Mouse (Mus musculus): ENCODE data around the gene Vps37c. TPM values are rescaled to one million over a fixed set of nuclear protein-coding genes. Genes with fewer than 3 reads are reported as not detected.

Gene Vps37c
- total RNA-seq, 2 experiments from 2014 or later = 21.6 to 24.4 TPM

GRCm38 (mm10) chr19:10691121-10691520, 2.6 kb downstream of the Vps37c start:
- intact Hi-C loops (cut with DNase I) = loop anchor here (2.0 kb wide), 1 partner anchor 18 kb away; no protein-coding TSS in a partner anchor
- H3K4me3 ChIP-seq = no peak overlapping the region
- DNase-seq (ENCODE audit: extremely low spot score in 1 of 2, low spot score in 2 of 2) = no peak
- TF ChIP-seq CTCF (IDR thresholded peaks at IDR 0.05) = no peak
- H3K27ac ChIP-seq = no peak overlapping the region; the same call in 1 of the 2 replicates

GRCm38 (mm10) chr19:10691660-10692059, 3.1 kb downstream of the Vps37c start:
- no peak for TF ChIP-seq CTCF (IDR thresholded peaks at IDR 0.05)
- no peak overlapping the region for H3K27ac ChIP-seq
- no peak for DNase-seq (ENCODE audit: extremely low spot score in 1 of 2, low spot score in 2 of 2)
- intact Hi-C loops (cut with DNase I) = loop anchor here (2.0 kb wide), 1 partner anchor 17 kb away; no protein-coding TSS in a partner anchor
- H3K4me3 ChIP-seq = no peak overlapping the region

DNA sequence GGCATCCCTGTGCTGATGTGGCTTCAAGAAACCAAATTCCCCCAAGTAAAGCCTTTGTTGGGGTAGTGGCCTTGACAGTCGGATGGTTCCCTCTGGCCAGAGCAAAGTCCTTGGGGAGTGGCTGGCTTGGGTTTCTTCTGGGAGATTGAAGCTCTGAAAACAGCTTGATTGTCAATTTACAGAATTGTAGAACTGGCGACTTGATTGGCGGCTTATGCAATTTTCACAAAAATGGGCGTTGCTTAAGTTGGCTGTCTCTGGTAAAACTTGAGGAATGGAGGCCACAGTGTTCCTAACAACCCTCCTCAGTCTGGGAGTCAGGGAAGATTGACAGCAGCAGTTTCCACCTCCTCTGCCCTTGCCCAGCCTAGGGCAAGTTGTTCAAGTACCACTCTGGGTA, 3.8 kb downstream of the Vps37c start:
- H3K27ac ChIP-seq = no peak overlapping the region
- H3K4me3 ChIP-seq = no peak overlapping the region
- intact Hi-C loops (cut with DNase I) = no loop called here
- DNase-seq (ENCODE audit: extremely low spot score in 1 of 2, low spot score in 2 of 2) = no peak
- no peak for TF ChIP-seq CTCF (IDR thresholded peaks at IDR 0.05)

- TF ChIP-seq CTCF (IDR thresholded peaks at IDR 0.05) = no peak
- no peak overlapping the region for H3K4me3 ChIP-seq
- no peak overlapping the region for H3K27ac ChIP-seq
- intact Hi-C loops (cut with DNase I) = no loop called here
- DNase-seq (ENCODE audit: extremely low spot score in 1 of 2, low spot score in 2 of 2) = no peak
Measured at GRCm38 (mm10) chr19:10693926-10694682, 5.6 kb downstream of the Vps37c start.

- intact Hi-C loops (cut with DNase I) = no loop called here
- no peak overlapping the region for H3K4me3 ChIP-seq
- no peak for DNase-seq (ENCODE audit: extremely low spot score in 1 of 2, low spot score in 2 of 2)
- TF ChIP-seq CTCF (IDR thresholded peaks at IDR 0.05) = no peak
- H3K27ac ChIP-seq = no peak overlapping the region
Measured at GRCm38 (mm10) chr19:10695801-10696200, 7.3 kb downstream of the Vps37c start.

DNA sequence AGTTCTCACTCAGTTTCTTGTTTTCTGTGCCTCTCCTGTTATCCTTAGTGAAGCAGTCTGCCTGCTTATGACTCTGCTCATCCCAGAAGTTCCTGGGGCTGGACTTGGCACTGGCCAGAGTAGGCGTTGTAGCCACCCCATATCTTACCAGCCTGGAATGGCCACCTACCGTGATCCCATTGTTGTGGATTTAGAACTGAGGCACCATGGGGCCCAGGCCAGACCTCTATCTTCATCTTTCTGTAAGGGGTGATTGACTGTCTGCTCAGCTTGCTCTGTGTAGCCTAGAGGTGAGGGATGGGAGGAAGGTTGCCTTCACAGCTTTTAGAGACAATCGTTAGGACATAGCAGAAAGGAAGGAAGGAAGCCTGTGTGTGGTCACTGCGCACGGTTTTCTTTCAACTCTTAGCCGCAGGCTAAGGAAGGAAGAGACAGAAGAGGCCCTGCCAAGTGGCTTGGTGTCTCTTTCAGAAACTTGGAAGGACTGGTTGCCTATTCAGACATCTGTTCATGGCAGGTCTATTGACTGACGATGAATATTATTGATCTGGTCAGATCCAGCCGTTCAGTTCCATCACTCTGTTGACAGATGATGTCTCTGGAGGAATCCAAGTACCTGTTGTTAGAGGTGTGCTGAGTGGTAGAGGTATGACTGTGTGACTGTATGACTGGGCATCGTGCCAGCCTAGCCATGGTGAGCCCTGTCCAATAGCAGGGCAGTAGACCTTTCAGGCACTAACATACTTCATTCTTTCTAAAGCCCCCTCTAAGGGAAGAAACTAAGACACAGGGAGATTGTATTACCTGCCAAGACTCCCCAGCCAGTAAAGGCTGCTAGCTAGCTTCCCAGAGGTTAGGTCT, 9.8 kb downstream of the Vps37c start:
- TF ChIP-seq CTCF (IDR thresholded peaks at IDR 0.05) = no peak
- DNase-seq (ENCODE audit: extremely low spot score in 1 of 2, low spot score in 2 of 2) = no peak
- Histone ChIP-seq H3K27ac (no peak overlapping the region), H3K4me3 (no peak overlapping the region)
- intact Hi-C loops (cut with DNase I) = no loop called here

DNA sequence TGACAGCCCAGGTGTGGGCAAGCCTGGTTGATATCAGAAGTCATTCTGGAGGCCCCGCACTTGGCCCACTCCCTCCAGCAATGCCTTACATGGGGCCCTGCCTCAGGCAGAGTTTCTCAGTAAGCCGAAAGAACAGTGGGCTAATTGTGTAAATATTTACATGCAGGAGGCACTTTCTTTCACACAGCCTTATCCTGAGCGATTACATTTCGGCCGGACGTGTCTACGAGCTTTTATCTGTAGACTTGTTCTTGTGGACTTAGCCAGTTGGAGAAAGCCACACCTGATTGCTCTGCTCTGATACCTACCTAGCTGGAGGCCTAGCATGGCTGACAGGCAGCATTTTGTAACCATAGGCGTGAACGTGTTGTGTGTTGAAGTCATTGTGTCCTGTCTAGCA, 11.3 kb downstream of the Vps37c start:
- TF ChIP-seq CTCF (IDR thresholded peaks at IDR 0.05) = no peak
- H3K27ac ChIP-seq = no peak overlapping the region

DNA sequence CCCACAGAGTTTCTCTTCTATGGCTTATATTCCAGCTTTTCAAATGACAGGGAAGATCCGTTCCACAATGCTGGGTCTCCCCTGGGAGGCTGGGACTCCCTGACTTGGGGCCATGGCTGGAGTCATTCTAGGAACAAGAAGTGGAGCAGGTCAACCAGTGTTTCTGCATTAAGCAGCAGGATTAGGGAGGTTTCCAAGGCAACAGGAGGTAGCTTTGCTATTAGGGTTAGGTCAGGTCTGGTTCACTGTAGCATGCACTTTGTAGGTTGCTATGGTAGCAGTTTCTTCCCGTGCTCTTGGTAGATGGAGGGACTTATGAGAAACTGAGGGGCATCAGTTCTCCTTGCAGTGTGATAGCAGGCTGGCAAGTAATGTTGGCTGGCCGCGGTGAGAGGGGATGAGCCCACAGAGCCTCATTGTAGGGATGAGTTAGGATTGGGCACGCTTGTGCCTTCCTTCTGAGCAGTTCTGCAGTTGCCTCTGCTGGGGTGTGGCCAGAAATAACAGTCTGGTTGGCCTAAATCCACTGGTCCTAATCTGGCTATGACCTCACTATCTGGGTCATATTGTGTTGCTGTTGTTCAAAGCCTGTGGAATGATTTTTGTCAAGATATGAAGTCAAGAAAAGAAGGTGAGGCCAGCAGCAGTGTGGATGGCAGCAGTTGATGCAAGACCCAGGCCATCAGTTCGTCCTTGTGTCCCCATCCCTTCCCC, 12.6 kb downstream of the Vps37c start:
- no peak overlapping the region for H3K4me3 ChIP-seq
- intact Hi-C loops (cut with DNase I) = no loop called here
- TF ChIP-seq CTCF (IDR thresholded peaks at IDR 0.05) = no peak
- no peak for DNase-seq (ENCODE audit: extremely low spot score in 1 of 2, low spot score in 2 of 2)
- H3K27ac ChIP-seq = no peak overlapping the region

More for the DNA sequence above, 11.3 kb downstream of the Vps37c start:
- intact Hi-C loops (cut with DNase I) = no loop called here
- no peak overlapping the region for H3K4me3 ChIP-seq
- no peak for DNase-seq (ENCODE audit: extremely low spot score in 1 of 2, low spot score in 2 of 2)

DNA sequence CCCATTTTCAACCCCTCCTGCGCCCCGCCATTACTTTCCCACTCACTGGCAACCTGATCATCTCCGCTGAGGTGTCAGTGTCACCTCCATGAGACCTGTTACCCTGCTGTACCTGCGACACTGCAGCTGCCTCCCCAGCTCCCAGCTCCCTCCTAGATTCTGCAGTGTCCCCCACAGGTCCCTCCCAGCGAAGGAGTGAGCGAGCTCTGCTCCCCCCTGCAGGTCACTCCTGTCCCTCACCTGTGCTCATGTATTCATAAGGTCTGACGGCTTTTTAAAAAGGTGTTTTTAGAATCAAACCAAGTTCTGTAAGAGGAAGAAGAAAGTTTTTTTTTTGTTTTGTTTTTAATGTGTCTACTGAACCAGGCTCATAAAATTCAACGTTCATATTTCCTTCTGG, 13.6 kb downstream of the Vps37c start:
- no peak overlapping the region for H3K4me3 ChIP-seq
- no peak for TF ChIP-seq CTCF (IDR thresholded peaks at IDR 0.05)
- intact Hi-C loops (cut with DNase I) = no loop called here
- no peak overlapping the region for H3K27ac ChIP-seq
- no peak for DNase-seq (ENCODE audit: extremely low spot score in 1 of 2, low spot score in 2 of 2)

- Histone ChIP-seq H3K4me3 (no peak overlapping the region), H3K27ac (no peak overlapping the region)
- intact Hi-C loops (cut with DNase I) = no loop called here
- no peak for DNase-seq (ENCODE audit: extremely low spot score in 1 of 2, low spot score in 2 of 2)
- TF ChIP-seq CTCF (IDR thresholded peaks at IDR 0.05) = no peak
Measured at GRCm38 (mm10) chr19:10703470-10703869, 14.9 kb downstream of the Vps37c start.

DNA sequence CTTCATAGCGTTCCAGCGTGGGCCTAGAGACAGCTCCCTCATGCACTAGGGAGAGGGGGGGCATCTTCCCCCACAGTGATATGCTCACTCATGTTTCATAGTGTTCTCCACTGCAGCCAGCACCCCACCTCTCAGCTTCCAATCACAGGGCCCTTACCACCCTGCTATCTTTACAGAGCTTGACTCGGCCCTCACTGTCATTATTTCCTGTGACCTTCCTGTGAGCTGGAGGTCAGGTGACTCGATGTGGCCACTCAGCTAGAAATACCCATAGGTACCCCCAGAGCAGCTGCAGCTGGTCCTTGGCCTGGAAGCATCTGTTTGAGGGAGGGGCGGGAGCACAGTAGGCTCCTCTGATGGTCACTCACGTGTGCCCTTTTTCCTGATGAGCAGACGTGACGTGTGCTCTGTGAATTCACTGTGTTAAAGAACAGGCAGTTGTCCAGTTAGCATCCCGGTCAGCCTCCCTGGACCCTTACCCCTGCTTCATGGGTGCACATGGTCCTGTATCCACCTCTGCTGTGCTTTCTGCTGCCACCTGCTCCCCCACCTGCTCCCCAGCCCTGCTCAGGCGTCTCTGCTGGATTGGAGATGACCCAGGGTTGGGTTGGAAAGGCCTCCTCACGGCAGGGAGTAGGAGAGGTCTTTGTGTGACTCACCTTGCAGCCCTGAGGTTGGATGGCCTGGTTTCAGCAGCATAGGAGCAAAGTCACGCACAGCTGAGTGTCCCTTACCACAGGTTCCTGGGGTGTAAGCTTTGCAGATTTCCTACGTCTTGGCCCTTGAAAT, 18.7 kb downstream of the Vps37c start:
- no peak overlapping the region for H3K4me3 ChIP-seq
- no peak for DNase-seq (ENCODE audit: extremely low spot score in 1 of 2, low spot score in 2 of 2)
- no peak overlapping the region for H3K27ac ChIP-seq
- intact Hi-C loops (cut with DNase I) = no loop called here
- no peak for TF ChIP-seq CTCF (IDR thresholded peaks at IDR 0.05)

All from left cerebral cortex, adult 2 months (tissue).